Mouse (Mus musculus) heart, postnatal 4 days (tissue): ENCODE results near the gene Ces1b. TPM values are rescaled to one million over a fixed set of nuclear protein-coding genes. Genes with fewer than 3 reads are reported as not detected.

Experiments
- total RNA-seq, 2 experiments: library from RNA; stranded (reverse); gene quantifications; 2 replicates each; pipeline ENCODE4 v1.2.3; 2021

The Ces1b gene
- total RNA-seq, 2 experiments from 2014 or later = not detected

Other genes starting within 250 kb of the Ces1b start
- 1 to 10 TPM; 1.9 to 2.8 TPM for gene Lpcat2, start 224.7 kb downstream of the Ces1b start, total RNA-seq
- under 1 TPM; 0.26 to 0.45 TPM for gene Capns2, start 178.6 kb downstream of the Ces1b start, total RNA-seq
- gene Slc6a2, start 119.9 kb downstream of the Ces1b start, total RNA-seq = under 1 TPM; 0.14 to 0.31 TPM
- gene Ces1a, start 31.8 kb downstream of the Ces1b start, total RNA-seq = not detected
- not detected for gene Ces1c, start 51.3 kb upstream of the Ces1b start, total RNA-seq
- gene Ces1d, start 117.8 kb upstream of the Ces1b start, total RNA-seq = 1 to 10 TPM; 3.7 to 8.5 TPM
- gene Ces1e, start 149.6 kb upstream of the Ces1b start, total RNA-seq = 1 to 10 TPM; 1.1 to 1.2 TPM
- not detected for gene Ces1f, start 199.7 kb upstream of the Ces1b start, total RNA-seq